Mouse (Mus musculus) heart, embryonic 13.5 days (tissue): ENCODE results near the gene Arg1. TPM values are rescaled to one million over a fixed set of nuclear protein-coding genes. Genes with fewer than 3 reads are reported as not detected.

Source experiments
- ATAC-seq: fragments of 200-750 bp; cut with Nextera tagmentation; 2 replicates; pipeline ENCODE4 v1.8.0; 2017; ENCODE audit warnings: moderate TSS enrichment; ENCODE audit not compliant: insufficient number of reproducible peaks, low FRiP score, low TSS enrichment; ENCODE audit errors: extremely low read depth
- H3K27ac ChIP-seq: fragments of 300-500 bp; sonication (generic); replicated peaks from 2 replicates; pipeline ENCODE4 v1.5.1; 2015; ENCODE audit warnings: moderate library complexity, mild to moderate bottlenecking, inconsistent platforms
- H3K27me3 ChIP-seq: fragments of 300-500 bp; sonication (generic); replicated peaks from 2 replicates; pipeline ENCODE4 v1.6.1; 2015; ENCODE audit warnings: mild to moderate bottlenecking, inconsistent platforms
- H3K36me3 ChIP-seq: fragments of 300-500 bp; sonication (generic); 2 replicates; pipeline ENCODE4 v1.6.1; 2015; ENCODE audit warnings: mild to moderate bottlenecking, inconsistent platforms
- H3K4me1 ChIP-seq: fragments of 300-500 bp; sonication (generic); 2 replicates; pipeline ENCODE4 v1.6.1; 2015; ENCODE audit warnings: inconsistent platforms
- H3K4me2 ChIP-seq: fragments of 300-500 bp; sonication (generic); 2 replicates; pipeline ENCODE4 v1.6.1; 2015; ENCODE audit warnings: inconsistent platforms, mild to moderate bottlenecking, moderate library complexity
- H3K4me3 ChIP-seq: fragments of 300-500 bp; sonication (generic); 2 replicates; pipeline ENCODE4 v1.5.1; 2015; ENCODE audit warnings: moderate library complexity, mild to moderate bottlenecking, inconsistent platforms
- H3K9ac ChIP-seq: fragments of 300-500 bp; sonication (generic); 2 replicates; pipeline ENCODE4 v1.6.1; 2015; ENCODE audit warnings: inconsistent platforms, mild to moderate bottlenecking, moderate library complexity
- H3K9me3 ChIP-seq: fragments of 300-500 bp; sonication (generic); 2 replicates; pipeline ENCODE4 v1.6.1; 2016; ENCODE audit warnings: inconsistent platforms
- WGBS: fragments of 180-500 bp; shearing (Covaris S2); methylation state at CpG from one replicate; pipeline ENCODE4 v1.1.7; 2015; ENCODE audit warnings: mixed read lengths; 5-methylcytosine and 5-hydroxymethylcytosine counted together
- polyA plus RNA-seq: library from polyadenylated mRNA; unstranded; fragments of >200 nt; fragmentation: Nextera tagmentation; extraction: Ambion mirVana; gene quantifications from 2 replicates; pipeline ENCODE4 v1.2.1, GENCODE M21; 2015

Arg1 gene
- polyA plus RNA-seq, 1 experiment from 2014 or later = 0.74 TPM

DNA sequence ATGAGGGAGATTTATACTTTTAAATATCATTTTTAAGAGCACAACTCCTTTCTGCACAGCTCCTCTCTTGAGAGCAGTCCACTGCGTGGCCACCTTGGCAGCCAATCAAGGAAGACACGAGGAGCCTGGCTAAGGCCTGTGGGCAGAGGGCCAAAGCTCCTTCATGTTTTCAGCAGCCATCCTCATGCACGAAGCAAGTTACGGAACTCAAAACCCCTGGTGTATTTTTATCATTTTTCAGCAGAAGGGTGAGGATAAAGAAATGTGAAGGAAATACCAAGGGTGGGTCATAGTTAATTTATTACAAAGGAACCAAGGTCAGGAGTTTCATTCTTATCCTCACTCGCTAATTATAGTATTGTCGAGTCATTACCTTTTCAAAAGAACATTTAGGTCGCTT lies 25.3 kb upstream of the Arg1 start:
- Histone ChIP-seq H3K27me3 (no peaks in the 10 kb centered on the region), H3K9me3 (no peaks in the 10 kb centered on the region), H3K4me1 (no peaks in the 10 kb centered on the region), H3K36me3 (no peaks in the 10 kb centered on the region), H3K4me3 (no peak overlapping the region), H3K4me2 (no peak overlapping the region), H3K9ac (no peak overlapping the region), H3K27ac (no peak overlapping the region)
- no peak for ATAC-seq
- 47% methylated on average over 7 of the region's 7 CpGs for WGBS

GRCm38 (mm10) chr10:24951575-24951974 lies 24.3 kb upstream of the Arg1 start:
- WGBS = 77% methylated on average over 8 of the region's 8 CpGs
- Histone ChIP-seq H3K27ac (no peak overlapping the region), H3K4me2 (no peak overlapping the region), H3K4me1 (no peaks in the 10 kb centered on the region), H3K4me3 (no peak overlapping the region), H3K9ac (no peak overlapping the region), H3K9me3 (no peaks in the 10 kb centered on the region), H3K27me3 (0 out of 2 replicates have a peak, but pooled peaks cover 3% of the 10 kb centered on the region), H3K36me3 (no peaks in the 10 kb centered on the region)
- ATAC-seq = no peak

GRCm38 (mm10) chr10:24950223-24950622 lies 22.9 kb upstream of the Arg1 start:
- 0 out of 2 replicates have a peak, but pooled peaks cover 3% of the 10 kb centered on the region for H3K27me3 ChIP-seq
- H3K4me1 ChIP-seq = no peaks in the 10 kb centered on the region
- no peak overlapping the region for H3K9ac ChIP-seq
- H3K9me3 ChIP-seq = no peaks in the 10 kb centered on the region
- H3K36me3 ChIP-seq = no peaks in the 10 kb centered on the region
- no peak overlapping the region for H3K4me3 ChIP-seq
- 53% methylated on average over 4 of the region's 4 CpGs for WGBS
- H3K4me2 ChIP-seq = no peak overlapping the region
- no peak for ATAC-seq
- H3K27ac ChIP-seq = no peak overlapping the region

DNA sequence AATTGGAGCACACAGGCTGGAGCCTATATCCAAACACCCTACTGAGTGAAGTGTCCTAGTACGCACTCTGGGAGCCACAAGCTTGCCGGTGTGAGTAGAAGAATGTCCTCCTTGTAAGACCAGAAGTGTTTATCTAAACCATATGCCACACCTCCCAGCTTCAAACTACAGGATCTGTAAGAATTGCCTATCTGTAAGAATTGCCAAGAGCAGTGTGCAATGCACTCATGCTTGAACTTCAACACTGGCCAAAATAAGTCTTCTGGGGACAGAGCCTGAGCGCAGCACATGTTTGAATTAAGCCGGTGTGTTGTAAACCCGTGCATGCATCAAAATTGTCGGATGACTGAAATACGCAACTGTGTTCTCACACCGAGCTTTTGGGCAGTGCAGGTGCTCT lies 21.0 kb upstream of the Arg1 start:
- Histone ChIP-seq H3K27me3 (0 out of 2 replicates have a peak, but pooled peaks cover 3% of the 10 kb centered on the region), H3K4me1 (no peaks in the 10 kb centered on the region), H3K9me3 (no peaks in the 10 kb centered on the region), H3K4me3 (no peak overlapping the region), H3K4me2 (no peak overlapping the region), H3K36me3 (no peaks in the 10 kb centered on the region), H3K9ac (no peak overlapping the region), H3K27ac (no peak overlapping the region)
- no peak for ATAC-seq
- WGBS = 72% methylated on average over 8 of the region's 8 CpGs

GRCm38 (mm10) chr10:24947871-24948270 lies 20.6 kb upstream of the Arg1 start:
- no peaks in the 10 kb centered on the region for H3K36me3 ChIP-seq
- no peak for ATAC-seq
- 0 out of 2 replicates have a peak, but pooled peaks cover 3% of the 10 kb centered on the region for H3K27me3 ChIP-seq
- no peak overlapping the region for H3K4me2 ChIP-seq
- 78% methylated on average over 3 of the region's 3 CpGs for WGBS
- H3K9me3 ChIP-seq = no peaks in the 10 kb centered on the region
- no peak overlapping the region for H3K27ac ChIP-seq
- H3K4me1 ChIP-seq = no peaks in the 10 kb centered on the region
- no peak overlapping the region for H3K4me3 ChIP-seq
- H3K9ac ChIP-seq = no peak overlapping the region

DNA sequence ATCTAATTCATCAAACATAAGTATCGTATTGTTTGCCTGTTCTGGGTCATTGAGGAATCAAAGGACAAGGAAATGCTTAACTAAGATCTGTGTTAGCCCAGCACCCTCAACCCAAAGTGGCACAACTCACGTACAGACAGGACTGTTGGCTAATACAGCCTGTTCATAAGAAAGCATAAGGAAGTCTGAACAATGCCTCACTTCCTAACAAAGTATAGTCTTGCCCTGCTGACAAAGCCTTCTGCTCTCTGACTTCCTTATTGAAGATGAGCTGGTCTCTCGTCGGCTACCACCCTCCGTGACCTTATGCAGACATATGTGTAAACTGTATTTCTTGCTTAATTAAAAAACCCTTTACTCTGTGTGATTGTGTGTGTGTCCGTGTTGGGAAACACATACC lies 2.9 kb upstream of the Arg1 start:
- Histone ChIP-seq H3K4me2 (no peak overlapping the region), H3K27ac (no peak overlapping the region), H3K27me3 (no peaks in the 10 kb centered on the region), H3K9me3 (no peaks in the 10 kb centered on the region), H3K36me3 (no peaks in the 10 kb centered on the region), H3K9ac (no peak overlapping the region), H3K4me1 (peaks cover 19% of the 10 kb centered on the region), H3K4me3 (no peak overlapping the region)
- ATAC-seq = no peak
- 69% methylated on average over 6 of the region's 6 CpGs for WGBS

GRCm38 (mm10) chr10:24928072-24928471 lies 788 bp upstream of the Arg1 start:
- Histone ChIP-seq H3K27ac (no peak overlapping the region), H3K4me1 (peaks cover 19% of the 10 kb centered on the region), H3K9ac (peak overlapping the region; percentile 56; the same call in 1 of the 2 replicates), H3K9me3 (no peaks in the 10 kb centered on the region), H3K36me3 (no peaks in the 10 kb centered on the region), H3K27me3 (no peaks in the 10 kb centered on the region), H3K4me2 (peak overlapping the region; percentile 62), H3K4me3 (peak overlapping the region; percentile 31)
- ATAC-seq = no peak
- 9% methylated on average over 12 of the region's 12 CpGs for WGBS

DNA sequence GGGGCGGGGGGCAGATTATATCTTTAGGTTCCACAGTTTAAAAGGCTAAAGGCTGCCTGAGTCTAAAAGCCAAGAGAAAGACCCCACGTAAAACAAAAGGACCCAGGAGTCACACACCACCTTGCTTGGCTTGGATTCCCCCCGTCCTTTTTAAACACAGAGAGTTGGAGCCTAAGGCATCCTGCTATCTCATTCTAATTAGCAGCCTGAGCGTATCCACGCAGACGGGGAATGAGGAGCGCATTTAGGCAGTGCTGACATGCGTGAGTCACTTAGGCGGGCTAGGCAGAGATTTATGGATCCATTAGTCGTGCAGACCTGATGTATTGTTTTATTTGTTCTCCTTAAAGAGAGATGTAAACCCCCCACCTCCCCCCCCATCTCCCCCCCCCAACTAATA lies 904 bp downstream of the Arg1 start:
- Histone ChIP-seq H3K9ac (no peak overlapping the region), H3K4me1 (peaks cover 19% of the 10 kb centered on the region), H3K27me3 (no peaks in the 10 kb centered on the region), H3K4me2 (no peak overlapping the region), H3K4me3 (no peak overlapping the region), H3K36me3 (no peaks in the 10 kb centered on the region), H3K27ac (no peak overlapping the region), H3K9me3 (no peaks in the 10 kb centered on the region)
- no peak for ATAC-seq
- 41% methylated on average over 10 of the region's 10 CpGs for WGBS

- Histone ChIP-seq H3K9ac (no peak overlapping the region), H3K27ac (no peak overlapping the region), H3K27me3 (no peaks in the 10 kb centered on the region), H3K4me1 (peaks cover 19% of the 10 kb centered on the region), H3K9me3 (no peaks in the 10 kb centered on the region), H3K4me3 (no peak overlapping the region), H3K4me2 (no peak overlapping the region), H3K36me3 (no peaks in the 10 kb centered on the region)
- WGBS = 55% methylated on average over 3 of the region's 3 CpGs
- no peak for ATAC-seq
Measured at GRCm38 (mm10) chr10:24924296-24924695, 3.0 kb downstream of the Arg1 start.

DNA sequence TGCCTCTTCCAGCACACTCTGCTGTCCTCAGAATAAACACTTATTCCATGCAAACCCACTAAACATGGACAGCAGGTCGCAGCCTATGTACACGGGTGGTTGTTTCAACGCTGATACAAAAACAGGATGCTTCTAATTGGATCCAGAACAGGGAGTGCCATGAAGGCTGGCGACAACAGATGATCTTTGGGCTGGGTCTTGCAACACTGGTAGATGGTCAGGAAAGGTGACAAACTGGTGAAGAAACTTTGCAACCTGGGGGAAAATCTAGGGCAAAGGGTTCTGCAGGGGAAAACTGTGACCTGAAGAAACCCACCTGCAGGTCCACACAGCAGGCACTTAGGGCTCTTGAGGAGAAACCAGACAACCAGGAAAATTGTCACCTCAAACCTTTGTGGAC lies 4.3 kb downstream of the Arg1 start:
- Histone ChIP-seq H3K9ac (no peak overlapping the region), H3K4me2 (no peak overlapping the region), H3K27me3 (no peaks in the 10 kb centered on the region), H3K4me3 (no peak overlapping the region), H3K4me1 (peaks cover 15% of the 10 kb centered on the region), H3K36me3 (peaks cover 10% of the 10 kb centered on the region), H3K9me3 (no peaks in the 10 kb centered on the region), H3K27ac (no peak overlapping the region)
- no peak for ATAC-seq
- WGBS = 71% methylated on average over 4 of the region's 4 CpGs

DNA sequence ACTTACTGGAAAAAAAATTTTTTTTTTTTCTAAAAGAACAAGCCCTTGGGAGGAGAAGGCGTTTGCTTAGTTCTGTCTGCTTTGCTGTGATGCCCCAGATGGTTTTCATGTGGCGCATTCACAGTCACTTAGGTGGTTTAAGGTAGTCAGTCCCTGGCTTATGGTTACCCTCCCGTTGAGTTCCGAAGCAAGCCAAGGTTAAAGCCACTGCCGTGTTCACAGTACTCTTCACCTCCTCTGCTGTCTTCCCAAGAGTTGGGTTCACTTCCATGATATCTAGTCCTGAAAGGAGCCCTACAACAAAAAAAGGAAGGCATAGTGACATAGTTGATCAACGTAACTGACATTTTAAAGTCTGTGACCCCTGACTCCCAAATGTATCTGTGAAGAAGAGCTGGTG lies 11.8 kb downstream of the Arg1 start:
- no peak overlapping the region for H3K4me3 ChIP-seq
- no peaks in the 10 kb centered on the region for H3K4me1 ChIP-seq
- H3K9ac ChIP-seq = no peak overlapping the region
- H3K27ac ChIP-seq = no peak overlapping the region
- no peaks in the 10 kb centered on the region for H3K27me3 ChIP-seq
- peaks cover 76% of the 10 kb centered on the region for H3K36me3 ChIP-seq
- no peak overlapping the region for H3K4me2 ChIP-seq
- 83% methylated on average over 6 of the region's 6 CpGs for WGBS
- no peaks in the 10 kb centered on the region for H3K9me3 ChIP-seq
- no peak for ATAC-seq

DNA sequence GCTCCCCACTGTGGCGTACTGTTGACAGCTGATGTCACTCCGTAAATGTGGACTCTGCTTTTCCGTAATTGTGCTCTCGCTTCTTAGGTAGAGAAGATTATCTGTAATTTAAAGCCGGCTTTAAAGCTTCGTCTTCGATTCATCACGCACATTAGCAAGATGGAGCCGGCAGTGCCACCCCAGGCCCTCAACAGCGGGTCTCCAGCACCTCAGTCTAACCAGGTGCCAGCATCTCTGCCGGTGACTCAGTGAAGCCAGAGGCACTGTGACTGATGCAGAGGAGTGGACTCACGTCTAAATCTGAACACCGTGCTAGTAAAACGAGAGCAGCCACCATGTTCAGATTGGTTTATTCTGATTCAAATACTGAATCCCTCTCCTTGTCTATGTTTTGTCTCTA lies 14.7 kb downstream of the Arg1 start:
- Histone ChIP-seq H3K4me3 (no peak overlapping the region), H3K9ac (no peak overlapping the region), H3K9me3 (no peaks in the 10 kb centered on the region), H3K4me2 (no peak overlapping the region), H3K36me3 (peaks cover 92% of the 10 kb centered on the region), H3K4me1 (no peaks in the 10 kb centered on the region), H3K27me3 (no peaks in the 10 kb centered on the region), H3K27ac (no peak overlapping the region)
- WGBS = 91% methylated on average over 14 of the region's 14 CpGs
- ATAC-seq = no peak
